Mouse (Mus musculus) small intestine, adult 2 months (tissue): ENCODE measurements around the gene Cldn4.

Source experiments
- CTCF ChIP-seq: fragments of 200-500 bp; IDR thresholded peaks from 2 replicates; pipeline ENCODE4 v1.5.1; 2012; ENCODE audit warnings: low read depth, mild to moderate bottlenecking, control low read depth, inconsistent platforms, low read length, moderate library complexity, mixed read lengths; ENCODE audit not compliant: insufficient replicate concordance, insufficient read length; ENCODE audit errors: extremely low read depth
- POLR2A ChIP-seq: fragments of 200-500 bp; IDR thresholded peaks from 2 replicates; pipeline ENCODE4 v1.6.1; 2012; ENCODE audit warnings: low read depth, mild to moderate bottlenecking, control low read depth, inconsistent platforms, low read length, moderate library complexity

- TF ChIP-seq CTCF (no peak), POLR2A (no peak)
Observed at GRCm38 (mm10) chr5:134936626-134937185, 10.0 kb downstream of the Cldn4 start.
